Mouse (Mus musculus) liver, postnatal 0 days (tissue): ENCODE results near the gene Ppp1r35.

Source experiments
- CTCF ChIP-seq: sonication (generic); IDR thresholded peaks from 2 replicates; pipeline ENCODE4 v1.5.1; 2016; ENCODE audit warnings: antibody characterized with exemption, low read depth
- EP300 ChIP-seq: IDR thresholded peaks from 2 replicates; pipeline ENCODE4 v1.6.1; 2016; ENCODE audit warnings: antibody characterized with exemption, low read depth, mild to moderate bottlenecking

DNA sequence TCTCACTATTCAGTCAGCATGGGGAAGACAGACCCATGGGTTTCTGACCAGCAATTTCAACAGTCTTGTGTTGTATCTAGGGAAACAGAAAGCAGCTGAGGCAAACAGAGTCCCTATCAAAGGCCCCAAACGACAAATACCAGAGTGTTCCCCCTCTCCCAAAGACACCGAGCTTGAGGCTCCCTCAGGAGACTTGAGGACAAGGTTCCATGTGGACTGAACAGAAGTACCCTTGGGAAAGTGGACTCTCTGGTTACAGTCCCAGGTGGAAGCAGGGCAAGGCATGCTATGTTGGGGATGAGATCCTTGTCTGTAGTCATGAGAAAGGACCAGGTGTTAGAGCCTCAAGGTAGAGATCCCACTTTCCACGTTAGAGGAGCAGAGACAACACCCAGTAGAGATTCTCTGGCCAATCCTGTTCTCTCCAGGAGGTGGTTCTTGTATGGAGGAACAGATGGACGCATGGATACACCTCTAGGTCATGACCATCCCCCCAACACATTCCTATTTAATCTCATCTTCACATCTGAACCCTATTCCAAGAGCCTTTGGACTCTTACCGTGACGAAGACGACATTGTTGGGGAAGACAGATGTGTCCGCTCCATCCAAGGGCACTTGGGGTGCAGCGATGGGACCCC is 5.4 kb downstream of the Ppp1r35 start:
- no peak for TF ChIP-seq CTCF
- TF ChIP-seq EP300, result no peak
